Mouse (Mus musculus) spleen, postnatal 36 days (tissue): ENCODE data around the gene Smyd4.
"Not testable (repeated sequence)": the region's sequence is repeated elsewhere in the genome, so short reads cannot be mapped to it uniquely, and the experiment has no call there.

Source experiments
- DNase-seq, 2 experiments: peaks; one replicate each; pipeline ENCODE4 v3.0.0; 2022; ENCODE audit warnings: low spot score in 2 of 2, mixed read lengths in 1 of 2

Smyd4 gene

GRCm38 (mm10) chr11:75346556-75347187, 1.6 kb upstream of the Smyd4 start:
- DNase-seq, result no peak

- DNase-seq, result no peak
These were observed 1.0 kb upstream of the Smyd4 start for GRCm38 (mm10) chr11:75347188-75347585.

- DNase-seq, result no peak
These were observed 637 bp upstream of the Smyd4 start for GRCm38 (mm10) chr11:75347596-75347995.

GRCm38 (mm10) chr11:75348890-75349261, 643 bp downstream of the Smyd4 start:
- no peak for DNase-seq

- DNase-seq, result no peak
These were observed 3.0 kb downstream of the Smyd4 start for GRCm38 (mm10) chr11:75351225-75351624.

- no peak for DNase-seq
These were observed 7.2 kb downstream of the Smyd4 start for GRCm38 (mm10) chr11:75355475-75355874.

GRCm38 (mm10) chr11:75377125-75377524, 28.9 kb downstream of the Smyd4 start:
- DNase-seq, result no peak

- not testable (repeated sequence) for DNase-seq
These were observed 30.6 kb downstream of the Smyd4 start for GRCm38 (mm10) chr11:75378786-75379185.

GRCm38 (mm10) chr11:75383529-75383928, 35.3 kb downstream of the Smyd4 start:
- peak in 1 of 2 experiments; percentile 12 for DNase-seq

GRCm38 (mm10) chr11:75395611-75396010, 47.4 kb downstream of the Smyd4 start:
- peak in 1 of 2 experiments; percentile 18 for DNase-seq

- DNase-seq, result no peak
These were observed 49.2 kb downstream of the Smyd4 start for GRCm38 (mm10) chr11:75397452-75397851.

GRCm38 (mm10) chr11:75399411-75399841, 51.2 kb downstream of the Smyd4 start:
- DNase-seq, result no peak

GRCm38 (mm10) chr11:75400099-75400498, 51.9 kb downstream of the Smyd4 start:
- DNase-seq, result no peak

GRCm38 (mm10) chr11:75402271-75402690, 54.0 kb downstream of the Smyd4 start:
- DNase-seq, result peak; percentile 41 to 58

GRCm38 (mm10) chr11:75403301-75404052, 55.2 kb downstream of the Smyd4 start:
- no peak for DNase-seq

GRCm38 (mm10) chr11:75404801-75405200, 56.6 kb downstream of the Smyd4 start:
- DNase-seq, result no peak

- no peak for DNase-seq
These were observed 57.9 kb downstream of the Smyd4 start for GRCm38 (mm10) chr11:75406104-75406503.

- DNase-seq, result peak; percentile 51 to 60
These were observed 58.6 kb downstream of the Smyd4 start for GRCm38 (mm10) chr11:75406865-75407264.

GRCm38 (mm10) chr11:75409679-75410575, 61.7 kb downstream of the Smyd4 start:
- DNase-seq, result peak; percentile 58 to 64

- no peak for DNase-seq
These were observed 62.4 kb downstream of the Smyd4 start for GRCm38 (mm10) chr11:75410591-75410990.

GRCm38 (mm10) chr11:75415096-75415495, 66.9 kb downstream of the Smyd4 start:
- DNase-seq, result peak; percentile 18 to 46

GRCm38 (mm10) chr11:75415994-75416393, 67.8 kb downstream of the Smyd4 start:
- peak; percentile 39 for DNase-seq
